Mouse (Mus musculus): Measurements from ENCODE around the gene Gm11549.

DNA sequence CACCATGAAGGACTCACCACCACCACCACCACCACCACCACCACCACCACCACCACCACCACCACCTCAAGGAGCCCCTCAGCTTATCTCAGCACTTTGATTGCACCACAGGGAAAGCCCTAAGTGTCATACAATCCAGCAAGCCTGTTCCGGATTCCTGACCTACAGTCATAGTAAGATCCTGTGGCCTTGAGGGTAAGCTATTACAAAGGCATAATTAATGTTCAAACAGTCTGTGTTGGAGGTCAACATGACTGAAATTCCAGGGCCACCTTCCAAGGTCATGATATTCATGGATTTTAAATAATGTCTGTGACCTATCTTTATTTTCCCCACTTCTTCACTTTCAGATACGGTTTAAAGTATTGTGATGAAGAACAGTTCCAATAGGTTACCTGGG is 41.1 kb downstream of the Gm11549 start:
- TF ChIP-seq TAL1 (IDR thresholded peaks at IDR 0.05; ENCODE audit: low read length) (no peak), GATA1 (IDR thresholded peaks at IDR 0.05; ENCODE audit: low read length) (no peak)
